Mouse (Mus musculus) limb, embryonic 14.5 days (tissue): Measurements from ENCODE around the gene Vps53. TPM values are rescaled to one million over a fixed set of nuclear protein-coding genes. Genes with fewer than 3 reads are reported as not detected.

Experiments
- ATAC-seq: fragments of 200-750 bp; cut with Nextera tagmentation; 2 replicates; pipeline ENCODE4 v1.8.0; 2017; ENCODE audit warnings: low read depth, moderate number of reproducible peaks, moderate TSS enrichment; ENCODE audit not compliant: low FRiP score
- DNase-seq: peaks from one replicate; pipeline ENCODE4 v3.0.0-alpha.2; 2015; ENCODE audit warnings: low spot score
- H3K27ac ChIP-seq: fragments of 300-500 bp; sonication (generic); replicated peaks from 2 replicates; pipeline ENCODE4 v1.5.1; 2014; ENCODE audit warnings: low read depth, mild to moderate bottlenecking, low read length, moderate library complexity, mixed read lengths
- H3K27me3 ChIP-seq: fragments of 300-500 bp; sonication (generic); 2 replicates; pipeline ENCODE4 v1.6.1; 2014; ENCODE audit warnings: low read length, mixed read lengths; ENCODE audit not compliant: control insufficient read depth, insufficient read depth
- H3K36me3 ChIP-seq: fragments of 300-500 bp; sonication (generic); 2 replicates; pipeline ENCODE4 v1.6.1; 2014; ENCODE audit warnings: mild to moderate bottlenecking, low read length, moderate library complexity, mixed read lengths; ENCODE audit not compliant: control insufficient read depth, insufficient read depth
- H3K4me1 ChIP-seq: fragments of 300-500 bp; sonication (generic); 2 replicates; pipeline ENCODE4 v1.6.1; 2014; ENCODE audit warnings: antibody characterized with exemption, low read length, mixed read lengths; ENCODE audit not compliant: control insufficient read depth, insufficient read depth
- H3K4me2 ChIP-seq: fragments of 300-500 bp; sonication (generic); replicated peaks from 2 replicates; pipeline ENCODE4 v1.6.1; 2014; ENCODE audit warnings: low read depth, mild to moderate bottlenecking, low read length, moderate library complexity; ENCODE audit not compliant: severe bottlenecking
- H3K4me3 ChIP-seq: fragments of 300-500 bp; sonication (generic); replicated peaks from 2 replicates; pipeline ENCODE4 v1.5.1; 2014; ENCODE audit warnings: low read length
- H3K9ac ChIP-seq: fragments of 300-500 bp; sonication (generic); 2 replicates; pipeline ENCODE4 v1.6.1; 2014; ENCODE audit warnings: mild to moderate bottlenecking, low read depth, low read length, moderate library complexity; ENCODE audit not compliant: severe bottlenecking
- H3K9me3 ChIP-seq: fragments of 300-500 bp; sonication (generic); 2 replicates; pipeline ENCODE4 v1.6.1; 2016; ENCODE audit warnings: low read length; ENCODE audit not compliant: control insufficient read depth
- POLR2A ChIP-seq: fragments of 200-500 bp; IDR thresholded peaks from 2 replicates; pipeline ENCODE4 v1.8.0; 2012; ENCODE audit warnings: inconsistent platforms, mild to moderate bottlenecking, moderate library complexity, borderline replicate concordance; ENCODE audit not compliant: insufficient read depth, insufficient read length; ENCODE audit errors: extremely low read depth
- WGBS: fragments of 180-500 bp; shearing (Covaris S2); extraction: QIAGEN DNeasy Blood & Tissue Kit; methylation state at CpG from one replicate; pipeline ENCODE4 v1.1.7; 2014; 5-methylcytosine and 5-hydroxymethylcytosine counted together
- polyA plus RNA-seq, 2 experiments: library from polyadenylated mRNA; depleted of rRNA in 1 of 2; stranded (reverse) in 1 of 2; unstranded in 1 of 2; fragments of >200 nt; fragmentation: Nextera tagmentation in 1 of 2; extraction: Ambion mirVana in 1 of 2; gene quantifications; 2 replicates each; pipeline versions ENCODE4 v1.2.1 to v1.2.3; 2012 to 2014

Gene Vps53
- polyA plus RNA-seq (2012; rRNA removed) (26.6 and 29.6 TPM in 2 replicates), polyA plus RNA-seq (2014; fragmentation: Nextera tagmentation; extraction: Ambion mirVana) (37.3 and 41.9 TPM in 2 replicates)

DNA sequence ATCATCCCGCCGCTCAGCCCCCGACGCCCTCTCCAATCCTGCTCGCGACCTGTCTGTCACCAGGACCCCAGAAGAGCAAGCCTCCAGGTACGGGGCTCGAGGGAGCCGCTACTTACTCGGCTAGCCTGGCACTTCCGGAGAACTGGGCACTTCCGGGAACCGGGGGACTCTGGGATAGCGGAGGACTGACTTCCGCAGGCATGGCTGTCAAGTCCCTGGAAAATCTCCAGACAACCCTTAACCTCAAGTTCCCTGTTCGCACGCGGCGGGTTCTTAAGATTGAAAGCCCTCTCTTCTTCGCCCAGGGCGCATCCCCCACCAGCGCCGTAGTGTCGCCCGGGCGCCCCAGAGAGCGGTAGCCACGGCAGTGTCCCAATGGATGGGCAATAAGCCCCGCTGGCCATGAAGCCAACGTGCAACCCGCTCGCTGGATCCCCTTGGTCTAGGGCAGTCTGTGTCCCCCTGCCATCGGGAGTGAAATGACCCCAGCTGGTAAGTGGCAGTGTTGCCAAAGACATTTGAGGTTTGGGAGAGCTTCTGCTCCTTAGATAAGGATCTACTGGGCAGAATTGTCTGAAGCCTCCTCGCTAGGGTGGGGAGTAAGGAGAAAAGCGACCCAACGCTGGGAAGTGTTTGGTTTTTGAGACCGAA, at the start of gene Vps53, which contains the start of gene Fam57a:
Gene Vps53 (minus strand): TSS at position 153 of the 651 bp plus-strand sequence.
Gene Fam57a (plus strand): TSS at position 177 of the 651 bp plus-strand sequence.
- under 1% methylated on average over 36 of the region's 37 CpGs for WGBS
- no peak for TF ChIP-seq POLR2A
- peak; percentile 76 for DNase-seq
- Histone ChIP-seq H3K9ac (peak within 1 kb of the TSS; percentile 61), H3K36me3 (peaks cover 3% of the 10 kb centered on the region; the same call in 1 of the 2 replicates), H3K27me3 (no peaks in the 10 kb centered on the region), H3K4me2 (peak within 1 kb of the TSS; percentile 63), H3K27ac (0 out of 2 replicates have a peak within 1 kb of the TSS, but pooled peaks have one; percentile 38), H3K4me1 (peaks cover 9% of the 10 kb centered on the region; the same call in 1 of the 2 replicates), H3K9me3 (no peaks in the 10 kb centered on the region), H3K4me3 (peak within 1 kb of the TSS; percentile 83)
- ATAC-seq, result peak; percentile 91

DNA sequence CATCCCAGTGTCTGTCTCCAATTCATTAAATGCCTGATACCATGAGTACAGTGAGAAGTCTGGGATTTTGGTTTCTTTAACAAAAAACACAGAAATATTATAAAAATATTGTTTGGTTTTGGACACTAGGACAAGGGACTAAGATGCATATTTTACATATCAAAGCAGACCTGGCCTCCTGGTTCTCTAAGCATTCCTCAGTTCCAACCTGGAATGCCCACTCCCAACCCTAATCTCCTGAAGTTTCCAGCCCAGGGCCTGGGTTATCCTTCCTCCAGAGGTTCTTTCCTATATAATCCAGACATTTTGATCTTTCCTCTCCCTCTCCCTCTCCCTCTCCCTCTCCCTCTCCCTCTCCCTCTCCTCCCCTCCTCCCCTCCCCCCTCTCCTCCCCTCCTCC, 45.6 kb upstream of the Vps53 start:
- Histone ChIP-seq H3K4me3 (no peak overlapping the region), H3K4me1 (no peaks in the 10 kb centered on the region), H3K27me3 (no peaks in the 10 kb centered on the region), H3K9me3 (no peaks in the 10 kb centered on the region), H3K27ac (no peak overlapping the region), H3K9ac (no peak overlapping the region), H3K36me3 (peaks cover 47% of the 10 kb centered on the region), H3K4me2 (no peak overlapping the region)
- DNase-seq (no peak), ATAC-seq (no peak)
- no peak for TF ChIP-seq POLR2A

DNA sequence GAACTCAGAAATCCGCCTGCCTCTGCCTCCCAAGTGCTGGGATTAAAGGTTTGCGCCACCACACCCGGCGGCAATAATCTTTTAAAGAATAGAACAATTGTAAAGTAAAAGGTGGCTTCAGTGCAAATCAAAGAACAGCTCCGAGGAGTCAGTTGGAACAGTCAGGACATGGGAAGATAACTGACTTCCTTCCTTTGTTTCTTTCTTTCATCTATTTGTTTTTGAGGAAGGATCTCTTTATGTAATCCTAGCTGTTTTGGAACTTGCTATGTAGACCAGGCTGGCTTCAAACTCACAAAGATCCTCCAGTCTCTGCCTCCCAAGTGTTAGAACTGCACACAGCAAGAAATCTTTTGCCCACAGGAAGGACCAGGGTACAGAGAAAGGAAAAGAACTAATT, 45.2 kb upstream of the Vps53 start:
- no peak overlapping the region for H3K9ac ChIP-seq
- no peaks in the 10 kb centered on the region for H3K9me3 ChIP-seq
- no peak overlapping the region for H3K4me2 ChIP-seq
- H3K4me1 ChIP-seq, result no peaks in the 10 kb centered on the region
- DNase-seq (no peak), ATAC-seq (no peak)
- no peak overlapping the region for H3K27ac ChIP-seq
- TF ChIP-seq POLR2A, result no peak
- WGBS, result 93% methylated on average over 5 of the region's 5 CpGs
- H3K27me3 ChIP-seq, result no peaks in the 10 kb centered on the region
- peaks cover 50% of the 10 kb centered on the region for H3K36me3 ChIP-seq
- no peak overlapping the region for H3K4me3 ChIP-seq

DNA sequence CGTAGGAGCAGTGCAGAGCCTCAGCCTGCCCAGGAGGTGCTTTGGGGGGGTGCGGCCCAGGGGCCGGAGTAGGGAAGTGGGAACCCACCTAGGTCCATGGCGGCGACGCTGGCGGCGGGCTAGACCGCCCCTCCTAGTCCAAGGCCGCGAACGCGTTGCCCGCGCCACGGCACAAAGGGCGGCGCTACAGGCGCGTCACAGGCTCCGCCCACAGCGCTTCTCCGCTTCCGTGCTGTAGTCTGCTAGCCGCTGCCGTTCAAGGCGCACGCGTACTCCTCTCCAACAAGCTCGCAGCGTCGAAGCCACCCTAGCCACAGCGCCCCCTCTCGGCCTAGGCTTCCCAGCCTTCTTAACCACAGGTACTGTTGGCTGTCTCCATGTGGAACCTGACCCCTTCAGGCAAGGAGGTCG, 37.9 kb upstream of the Vps53 start, which contains the start of the genes Dbil5 and Gemin4:
Gene Dbil5 (plus strand): TSS at position 219 of the 411 bp plus-strand sequence.
Gene Gemin4 (minus strand): TSS at position 275 of the 411 bp plus-strand sequence.
- Histone ChIP-seq H3K4me1 (no peaks in the 10 kb centered on the region), H3K36me3 (peaks cover 49% of the 10 kb centered on the region), H3K9ac (peak within 1 kb of the TSS; percentile 90), H3K27me3 (no peaks in the 10 kb centered on the region), H3K9me3 (no peaks in the 10 kb centered on the region), H3K27ac (peak within 1 kb of the TSS; percentile 97), H3K4me2 (peak within 1 kb of the TSS; percentile 62), H3K4me3 (peak within 1 kb of the TSS; percentile 80)
- TF ChIP-seq POLR2A, result peak; percentile 90
- DNase-seq, result peak; percentile 98
- ATAC-seq, result peak; percentile 97
- WGBS, result under 1% methylated on average over 23 of the region's 35 CpGs

DNA sequence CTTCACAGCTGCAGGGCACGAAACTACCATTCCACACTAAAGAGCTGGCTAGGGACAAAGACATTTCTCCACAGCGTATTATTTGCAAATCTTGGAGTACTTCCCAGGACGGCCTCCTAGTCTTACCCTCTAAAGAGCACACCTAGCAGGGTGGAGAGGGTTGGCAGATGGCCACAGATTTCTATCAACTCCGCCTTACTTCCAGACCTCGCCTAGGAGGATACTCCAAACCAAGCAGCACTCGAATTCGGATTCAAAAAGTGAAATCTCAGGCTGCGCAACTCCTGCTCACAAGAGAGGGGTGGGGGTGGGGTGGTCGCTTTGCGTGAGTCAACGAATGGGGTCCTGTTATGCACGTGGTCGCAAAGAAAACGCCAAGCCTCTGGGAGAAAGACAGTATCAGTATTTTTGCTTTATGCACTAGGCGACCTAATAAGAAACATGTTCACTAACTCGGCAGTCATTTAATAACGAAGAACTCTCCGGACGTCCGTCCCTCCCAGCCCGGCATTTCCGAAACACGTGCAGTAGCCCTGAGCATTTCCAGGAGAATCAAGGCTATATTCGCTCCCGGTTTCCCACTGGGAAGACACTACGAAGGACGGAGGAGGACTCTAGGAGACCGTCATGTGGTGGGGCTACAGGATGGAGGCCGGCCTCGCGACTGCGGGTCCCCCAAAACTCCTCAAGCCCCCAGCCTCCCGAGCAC, 37.4 kb upstream of the Vps53 start:
- no peak for TF ChIP-seq POLR2A
- Histone ChIP-seq H3K9me3 (no peaks in the 10 kb centered on the region), H3K27ac (peak overlapping the region; percentile 97), H3K36me3 (peaks cover 49% of the 10 kb centered on the region), H3K4me3 (peak overlapping the region; percentile 80), H3K4me2 (peak overlapping the region; percentile 62), H3K9ac (peak overlapping the region; percentile 90), H3K4me1 (no peaks in the 10 kb centered on the region), H3K27me3 (no peaks in the 10 kb centered on the region)
- peak; percentile 77 for DNase-seq
- peak; percentile 35 for ATAC-seq
- 2% methylated on average over 33 of the region's 33 CpGs for WGBS
